Mouse (Mus musculus) erythroblast, embryonic 14.5 days (primary cell): ENCODE data around the gene Galc.

Experiments
- GATA1 ChIP-seq: IDR thresholded peaks from 2 replicates; pipeline ENCODE4 v1.6.1; 2012; ENCODE audit warnings: low read length, inconsistent platforms, mixed read lengths
- TAL1 ChIP-seq: IDR thresholded peaks from 3 replicates; pipeline ENCODE4 v1.6.1; 2012; ENCODE audit warnings: low read length, inconsistent platforms, mixed read lengths

DNA sequence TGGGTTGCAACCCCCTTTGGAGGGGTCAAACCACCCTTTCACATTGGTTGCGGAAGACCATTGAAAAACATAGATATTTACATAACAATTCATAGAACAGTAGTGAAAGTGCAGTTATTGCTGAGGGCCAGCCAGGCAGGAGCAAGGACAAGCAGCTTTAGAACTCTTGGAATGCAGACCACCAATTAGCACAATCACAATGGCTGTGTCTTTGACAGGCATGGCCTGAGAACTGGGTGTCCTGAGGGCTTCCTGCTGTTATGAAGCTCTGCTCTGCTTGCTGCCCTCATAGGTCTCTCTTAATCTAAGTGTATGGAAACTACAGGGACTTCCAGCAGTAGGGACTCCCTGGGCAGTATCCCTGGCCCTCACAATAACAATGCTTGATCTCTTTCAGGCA, 43.8 kb upstream of the Galc start:
- TF ChIP-seq TAL1 (no peak), GATA1 (no peak)
